Mouse (Mus musculus) subcutaneous adipose tissue, adult 2 months (tissue): Measurements from ENCODE around the gene Pdzk1ip1. TPM values are rescaled to one million over a fixed set of nuclear protein-coding genes. Genes with fewer than 3 reads are reported as not detected.

Experiments used
- polyA plus RNA-seq: library from polyadenylated mRNA; depleted of rRNA; stranded (reverse); fragments of >200 nt; gene quantifications from 2 replicates; pipeline ENCODE4 v1.2.3, GENCODE M21; 2012; ENCODE audit warnings: low replicate concordance; rRNA removed

Gene Pdzk1ip1
- polyA plus RNA-seq = 3.7 and 120 TPM in 2 replicates

DNA sequence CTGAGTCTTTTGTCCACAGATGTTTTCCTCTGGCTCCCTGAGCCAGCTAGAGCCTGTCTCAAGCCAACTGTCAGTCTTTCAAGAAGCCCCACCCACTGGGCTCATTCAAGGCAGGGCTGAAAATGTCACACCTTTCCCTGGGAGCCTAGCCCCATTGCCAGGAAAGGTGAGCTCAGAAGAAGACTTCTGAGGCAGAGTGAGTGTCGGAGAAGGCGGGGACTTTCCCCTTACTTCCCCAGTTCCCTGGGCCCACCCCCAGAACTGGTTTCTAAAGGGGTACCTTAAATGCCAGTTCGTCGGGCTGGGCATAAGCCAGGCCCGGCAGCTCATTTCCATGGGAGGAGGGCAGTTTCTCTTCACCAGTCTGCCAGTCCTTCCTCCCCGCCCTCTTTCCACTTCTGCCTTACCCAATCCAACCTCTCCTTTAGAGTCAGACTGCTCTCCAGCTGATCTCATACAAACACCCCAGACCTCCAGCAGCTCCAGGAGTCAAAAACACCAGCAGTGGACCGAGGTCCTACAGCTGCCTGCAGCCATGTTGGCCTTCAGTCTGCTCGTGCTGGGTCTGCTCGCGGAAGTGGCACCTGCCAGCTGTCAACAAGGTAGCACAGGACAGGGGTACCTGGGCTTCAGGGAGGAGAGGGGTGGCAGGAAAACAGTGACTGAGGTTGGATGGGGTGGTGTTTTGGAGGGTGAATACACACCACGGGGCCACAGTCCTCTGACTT lies at the start of gene Pdzk1ip1:
Pdzk1ip1 (plus strand) TSS at position 98 of the 728 bp plus-strand sequence.

DNA sequence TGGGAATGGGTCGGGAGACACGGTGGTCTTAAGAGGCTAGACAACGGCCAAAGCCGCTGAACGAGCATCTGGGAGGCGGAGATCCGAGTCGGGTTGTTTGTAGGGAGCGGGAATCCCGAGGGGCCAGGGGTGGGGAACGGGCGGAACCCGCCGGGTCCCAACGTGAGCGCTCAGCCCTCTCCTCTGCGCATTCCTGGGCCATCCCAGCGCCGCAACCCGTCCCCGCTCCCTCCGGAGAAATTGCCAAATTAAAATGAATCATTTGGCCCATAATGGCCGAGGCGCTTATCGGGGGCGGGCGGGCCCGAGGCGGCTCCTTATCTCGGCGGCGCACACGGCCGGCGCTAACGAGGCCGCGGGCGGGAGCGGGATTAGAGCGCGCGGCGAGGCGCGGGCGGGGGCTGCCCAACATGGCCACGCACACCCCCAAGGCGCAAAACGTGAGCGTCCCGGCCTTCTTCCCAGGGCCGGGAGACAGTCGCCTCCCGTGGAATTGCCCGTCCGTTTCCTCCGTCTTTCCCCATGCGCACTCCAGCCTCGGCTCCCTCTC lies 32.1 kb upstream of the Pdzk1ip1 start, which contains the start of gene Tal1:
Tal1 (plus strand) TSS at position 56 of the 550 bp plus-strand sequence.

GRCm38 (mm10) chr4:115133621-115134295 lies 45.2 kb downstream of the Pdzk1ip1 start, which contains the start of gene Cyp4x1:
Gene Cyp4x1, minus strand, starts transcription at chr4:115134281.

Other genes with a start within 250 kb of the Pdzk1ip1 start
- 0.29 and 0.46 TPM in 2 replicates for gene Foxd2, start 179.8 kb upstream of the Pdzk1ip1 start, polyA plus RNA-seq
- not detected in 2 replicates for gene Foxe3, start 162.7 kb upstream of the Pdzk1ip1 start, polyA plus RNA-seq
- gene Cmpk1, start 101.5 kb upstream of the Pdzk1ip1 start, polyA plus RNA-seq = 16.2 and 24.0 TPM in 2 replicates
- gene Stil, start 88.5 kb upstream of the Pdzk1ip1 start, polyA plus RNA-seq = 0.42 and 1.4 TPM in 2 replicates
- 4.1 and 4.4 TPM in 2 replicates for gene Tal1, start 32.3 kb upstream of the Pdzk1ip1 start, polyA plus RNA-seq
- gene Cyp4x1, start 45.6 kb downstream of the Pdzk1ip1 start, polyA plus RNA-seq = 0.40 TPM in 1 of 2 replicates, not detected in the other
- gene Cyp4a29, start 153.4 kb downstream of the Pdzk1ip1 start, polyA plus RNA-seq = not detected in 2 replicates
- gene Cyp4a12a, start 210.3 kb downstream of the Pdzk1ip1 start, polyA plus RNA-seq = 0.48 TPM in 1 of 2 replicates, not detected in the other